Mouse (Mus musculus) layer of hippocampus, adult 9-10 months (tissue): ENCODE measurements at regions not wholly inside any gene's neighbourhood (a gene's known extent, or its start where the extent isn't known, plus 50 kb on each side); places are given as distances from the start of the nearest gene placed in this dataset.

Experiments
- DNase-seq: peaks from one replicate; pipeline ENCODE4 v3.0.0; 2022; ENCODE audit warnings: low spot score

- no peak for DNase-seq
Measured at GRCm38 (mm10) chr13:44243211-44243610, 458.6 kb downstream of the Cd83 start.

GRCm38 (mm10) chr13:44246714-44247251 lies 462.2 kb downstream of the Cd83 start:
- no peak for DNase-seq

- DNase-seq: no peak
Measured at GRCm38 (mm10) chr13:44247861-44248260, 463.3 kb downstream of the Cd83 start.

- DNase-seq: no peak
Measured at GRCm38 (mm10) chr13:44248401-44248800, 463.8 kb downstream of the Cd83 start.

- no peak for DNase-seq
Measured at GRCm38 (mm10) chr13:44249119-44249518, 464.5 kb downstream of the Cd83 start.

- DNase-seq: no peak
Measured at GRCm38 (mm10) chr13:44250474-44251201, 466.1 kb downstream of the Cd83 start.

GRCm38 (mm10) chr13:44251503-44251902 lies 466.9 kb downstream of the Cd83 start:
- no peak for DNase-seq

- no peak for DNase-seq
Measured at GRCm38 (mm10) chr13:44252496-44252895, 467.9 kb downstream of the Cd83 start.

- DNase-seq: no peak
Measured at GRCm38 (mm10) chr13:44258422-44258821, 470.9 kb upstream of the Jarid2 start.

- DNase-seq: no peak
Measured at GRCm38 (mm10) chr13:44260039-44260438, 469.2 kb upstream of the Jarid2 start.

- no peak for DNase-seq
Measured at GRCm38 (mm10) chr13:44260637-44261333, 468.5 kb upstream of the Jarid2 start.

GRCm38 (mm10) chr13:44272746-44273524 lies 456.3 kb upstream of the Jarid2 start:
- DNase-seq: no peak

GRCm38 (mm10) chr13:44277952-44278351 lies 451.3 kb upstream of the Jarid2 start:
- DNase-seq: no peak

GRCm38 (mm10) chr13:44279036-44279435 lies 450.2 kb upstream of the Jarid2 start:
- no peak for DNase-seq

GRCm38 (mm10) chr13:44280296-44280695 lies 449.0 kb upstream of the Jarid2 start:
- no peak for DNase-seq

- DNase-seq: no peak
Measured at GRCm38 (mm10) chr13:44281796-44282195, 447.5 kb upstream of the Jarid2 start.

GRCm38 (mm10) chr13:44282306-44282705 lies 447.0 kb upstream of the Jarid2 start:
- no peak for DNase-seq

- no peak for DNase-seq
Measured at GRCm38 (mm10) chr13:44282731-44283571, 446.3 kb upstream of the Jarid2 start.

GRCm38 (mm10) chr13:44285881-44286280 lies 443.4 kb upstream of the Jarid2 start:
- DNase-seq: no peak

GRCm38 (mm10) chr13:44290199-44290598 lies 439.1 kb upstream of the Jarid2 start:
- no peak for DNase-seq

- DNase-seq: no peak
Measured at GRCm38 (mm10) chr13:44292476-44293056, 436.7 kb upstream of the Jarid2 start.
